Mouse (Mus musculus): ENCODE measurements at regions not wholly inside any gene's neighbourhood (a gene's known extent, or its start where the extent isn't known, plus 50 kb on each side); places are given as distances from the start of the nearest gene placed in this dataset.
"Not testable (repeated sequence)": the region's sequence is repeated elsewhere in the genome, so short reads cannot be mapped to it uniquely, and the experiment has no call there.

DNA sequence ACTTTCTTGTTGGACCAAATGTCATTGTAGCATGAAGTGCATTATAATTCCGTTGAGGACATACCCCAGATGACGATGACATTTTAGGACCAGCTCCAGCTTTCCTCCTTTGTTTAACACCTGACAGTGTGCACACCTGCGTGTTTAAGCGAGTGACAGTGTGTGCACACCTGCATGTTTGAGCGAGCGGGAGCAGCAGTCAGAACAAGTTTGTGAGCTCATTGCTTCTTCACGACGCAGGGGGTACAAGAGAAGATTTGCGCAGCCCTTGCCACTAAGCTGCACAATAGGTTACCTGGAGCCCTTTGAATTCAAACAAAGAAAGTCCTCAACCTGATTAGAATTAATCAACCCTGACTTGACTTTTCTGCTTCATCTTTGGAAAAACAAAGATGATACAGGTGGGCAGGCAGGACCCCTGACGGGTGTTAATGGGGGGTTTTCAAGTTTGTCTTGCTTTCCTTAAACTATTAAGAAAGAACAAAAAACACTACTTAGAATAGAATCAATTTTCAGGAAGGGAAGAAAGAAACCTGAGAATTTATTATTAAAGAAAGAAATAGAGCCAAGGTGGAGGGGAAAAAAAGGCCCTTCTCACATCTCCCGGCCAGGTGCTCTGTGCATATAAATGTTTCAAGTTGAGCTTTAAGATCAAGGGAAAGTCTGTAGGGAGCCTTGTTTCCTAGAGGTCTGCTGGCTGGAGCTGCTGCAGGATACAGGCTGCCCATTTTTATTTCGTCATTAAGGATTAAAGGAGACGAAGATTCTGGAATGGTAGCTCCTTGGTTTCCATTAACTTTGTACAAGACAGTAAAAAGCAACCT, 144.8 kb upstream of the Ttc29 start:
- DNase-seq: no peak

DNA sequence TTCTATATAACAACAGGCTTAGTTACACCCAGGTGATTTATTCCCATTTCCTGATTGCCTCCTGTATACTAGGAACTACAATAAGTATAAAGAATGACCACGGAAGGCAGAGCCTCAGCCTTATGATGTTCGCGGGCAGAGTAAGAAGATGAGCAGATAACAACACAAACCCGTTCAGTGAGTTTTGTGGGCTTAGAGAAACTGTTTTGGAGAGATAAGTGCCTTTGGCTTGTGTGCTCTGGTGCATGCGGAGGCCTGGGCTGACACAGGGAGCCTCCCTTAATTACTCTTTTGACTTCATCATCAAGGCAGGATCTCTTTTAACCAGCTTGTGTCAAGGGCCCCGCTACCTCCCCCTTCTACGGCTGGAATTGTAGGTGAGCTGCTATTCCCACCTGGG, 139.3 kb upstream of the Ttc29 start:
- no peak for DNase-seq

DNA sequence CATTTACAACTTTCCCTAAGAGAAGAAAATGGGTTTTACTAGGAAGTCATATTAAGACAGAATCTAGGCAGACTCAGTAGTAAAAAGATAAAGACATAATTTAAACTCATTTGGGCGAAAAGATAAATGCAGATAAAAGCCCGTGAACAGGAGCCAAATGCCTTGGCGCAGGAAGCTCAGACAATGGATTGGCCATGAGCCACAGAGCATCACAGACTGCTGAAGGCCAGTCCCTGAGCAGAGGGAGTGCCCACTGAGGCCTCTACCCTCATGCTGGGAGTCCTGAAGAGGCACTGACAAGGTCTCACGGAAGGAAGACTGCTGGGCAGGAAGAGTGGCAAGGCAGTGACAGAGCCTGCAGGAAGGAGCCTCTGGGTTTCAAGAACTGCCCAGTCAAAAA, 136.0 kb upstream of the Ttc29 start:
- peak; percentile 18 to 29 for DNase-seq

DNA sequence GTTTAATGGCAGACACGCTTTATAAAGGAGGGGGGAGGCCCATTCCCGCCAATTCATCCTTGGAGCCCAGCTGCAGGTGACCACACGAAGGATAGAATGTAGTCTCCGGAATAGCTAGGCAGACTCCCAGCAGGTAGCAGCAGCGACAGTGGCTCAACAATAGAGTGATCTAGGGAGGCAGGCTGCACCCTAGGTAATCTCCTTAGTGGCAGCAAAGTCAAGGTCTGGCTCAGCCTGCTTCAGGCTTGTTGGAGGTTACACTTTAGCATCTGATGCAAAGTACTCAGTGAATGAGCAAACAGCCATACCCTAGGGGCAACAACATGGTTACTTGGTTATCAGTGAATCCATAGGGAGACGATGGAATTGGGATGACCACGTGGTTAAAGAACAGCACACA, 131.7 kb upstream of the Ttc29 start:
- not testable (repeated sequence) for DNase-seq

DNA sequence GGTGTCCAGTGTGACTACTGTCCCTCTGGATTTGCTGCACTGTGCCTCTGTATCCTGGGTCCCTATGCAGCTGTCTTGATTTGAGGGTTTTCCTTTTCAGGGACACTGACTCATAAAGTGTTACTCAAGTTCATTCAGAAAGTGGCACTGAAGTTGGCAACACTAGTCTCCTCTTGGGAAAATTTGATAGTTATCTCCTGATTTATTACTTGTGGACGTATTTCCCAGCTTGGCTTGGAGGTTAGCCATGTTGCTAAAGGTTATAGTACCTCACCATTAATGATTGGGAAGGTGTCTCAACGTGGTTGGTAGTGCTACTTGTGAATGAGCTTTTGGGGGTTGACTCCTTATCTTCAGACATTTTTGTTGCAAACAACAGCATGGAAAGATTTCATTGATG, 130.1 kb upstream of the Ttc29 start:
- no peak for DNase-seq

DNA sequence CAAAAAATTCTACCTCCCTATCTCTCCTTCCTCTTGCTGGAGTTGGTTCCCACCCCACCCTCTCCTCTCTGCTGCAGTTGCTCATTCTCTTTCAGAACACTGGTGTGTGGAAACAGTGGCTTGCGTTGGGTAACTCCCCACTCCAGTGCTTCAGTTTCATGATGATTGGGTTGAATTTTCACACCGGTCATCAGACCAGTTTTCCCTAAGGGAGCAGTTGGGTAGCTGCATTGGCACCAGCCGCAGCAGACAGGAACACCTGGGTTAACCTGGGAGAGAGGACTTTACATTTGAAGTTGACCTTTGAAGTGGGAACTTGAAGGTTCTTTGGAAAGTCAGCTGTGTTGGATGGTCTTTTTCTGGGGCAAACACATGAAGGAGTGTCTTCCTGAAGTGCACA, 126.7 kb upstream of the Ttc29 start:
- DNase-seq: no peak

DNA sequence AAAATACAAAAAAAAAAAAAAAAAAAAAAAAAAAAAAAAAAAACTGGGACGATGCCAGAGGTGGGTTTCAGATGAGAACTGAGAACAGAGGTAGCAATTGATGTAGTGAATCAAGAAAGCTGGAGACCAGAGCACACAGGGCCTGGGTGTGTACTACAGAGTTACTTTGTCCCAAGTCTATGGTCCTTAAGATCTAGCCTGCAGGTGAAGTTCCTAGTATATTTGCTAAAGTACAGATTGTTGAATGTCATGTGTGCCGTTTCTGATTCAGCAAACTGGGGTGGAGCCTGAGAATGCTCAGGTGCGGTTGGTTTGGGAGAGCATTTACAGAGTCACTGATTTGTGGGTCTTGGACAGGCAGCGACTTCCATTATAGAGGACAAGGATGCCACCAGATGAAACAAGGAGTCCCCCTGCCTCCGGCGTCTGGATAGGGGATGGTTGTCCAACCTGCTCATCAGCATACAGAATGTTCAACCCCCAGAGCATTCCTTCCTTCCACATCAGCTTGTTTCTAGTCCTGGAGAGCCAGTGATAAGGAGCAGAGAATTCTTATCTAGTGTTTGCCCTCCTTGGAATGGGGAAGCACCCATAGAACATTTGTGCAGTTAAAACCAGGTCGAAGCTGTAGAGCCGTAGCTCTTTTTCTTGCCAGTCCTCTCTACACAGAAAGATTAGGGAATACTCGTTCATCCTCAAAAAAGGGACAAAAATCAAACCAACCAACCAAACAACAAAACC, 122.5 kb upstream of the Ttc29 start:
- no peak for DNase-seq

DNA sequence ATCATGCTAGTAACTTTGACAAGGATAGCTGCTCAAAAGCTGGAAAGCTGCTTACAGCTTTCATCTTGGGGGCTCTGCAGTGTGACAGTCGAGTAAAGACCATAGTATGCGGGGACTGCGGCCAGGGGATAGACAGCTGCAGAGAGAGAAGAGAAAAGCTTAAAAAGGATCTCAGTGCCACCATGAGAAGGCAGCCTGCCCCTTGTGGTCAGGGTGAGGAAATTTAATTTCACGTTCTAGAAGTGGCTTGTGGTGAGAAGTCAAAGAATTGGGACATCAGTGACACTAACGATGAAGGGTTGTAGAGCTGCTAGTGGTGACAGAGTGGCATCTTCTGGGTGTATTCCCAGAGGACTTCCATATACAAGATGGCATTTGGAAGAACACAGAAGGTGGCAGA, 116.7 kb upstream of the Ttc29 start:
- DNase-seq: no peak

DNA sequence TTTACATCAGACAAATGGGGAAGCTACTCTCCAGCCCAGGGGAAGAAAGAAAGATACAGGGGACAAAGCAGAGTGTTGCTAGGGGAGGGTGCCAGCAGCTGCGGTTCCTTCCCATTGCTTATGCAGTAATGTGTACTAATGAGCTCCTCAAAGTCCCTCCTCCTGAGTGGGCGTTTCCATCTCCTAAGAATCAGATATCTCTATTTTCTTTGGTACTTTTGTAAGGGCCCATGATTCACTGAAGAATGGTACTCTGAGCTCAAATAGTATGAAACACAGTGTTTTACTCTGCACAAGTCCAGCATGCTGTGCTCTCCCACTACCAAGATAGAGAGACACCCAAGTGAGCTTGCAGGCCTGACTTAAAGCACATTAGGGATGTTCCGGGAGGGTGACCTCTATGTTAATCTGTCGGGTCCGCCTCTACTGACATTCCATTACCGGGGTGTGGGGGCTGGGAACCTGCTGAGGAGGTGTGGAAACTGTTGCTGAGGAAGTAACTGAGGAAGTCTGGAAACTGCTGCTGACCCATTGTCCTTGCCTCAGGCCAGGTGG, 114.8 kb upstream of the Ttc29 start:
- no peak for DNase-seq

DNA sequence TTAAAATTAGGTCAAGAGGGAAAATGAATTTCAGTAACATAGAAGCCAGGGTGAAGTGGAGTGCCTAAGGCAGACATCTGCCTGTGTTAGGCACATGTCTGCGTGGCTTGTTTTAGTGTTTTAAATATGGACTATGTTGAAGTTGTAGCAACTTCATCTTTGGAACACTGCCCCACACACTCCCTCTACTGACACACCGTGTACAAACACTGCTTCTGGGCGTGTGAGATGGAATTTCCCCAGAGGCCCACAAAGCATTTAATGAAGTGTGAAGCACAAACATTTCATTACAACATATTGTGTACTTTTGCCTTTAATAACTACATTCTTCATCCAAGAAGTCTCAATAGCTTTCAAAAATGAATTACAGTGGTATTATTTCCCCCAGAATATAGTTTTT, 114.0 kb upstream of the Ttc29 start:
- DNase-seq: no peak

DNA sequence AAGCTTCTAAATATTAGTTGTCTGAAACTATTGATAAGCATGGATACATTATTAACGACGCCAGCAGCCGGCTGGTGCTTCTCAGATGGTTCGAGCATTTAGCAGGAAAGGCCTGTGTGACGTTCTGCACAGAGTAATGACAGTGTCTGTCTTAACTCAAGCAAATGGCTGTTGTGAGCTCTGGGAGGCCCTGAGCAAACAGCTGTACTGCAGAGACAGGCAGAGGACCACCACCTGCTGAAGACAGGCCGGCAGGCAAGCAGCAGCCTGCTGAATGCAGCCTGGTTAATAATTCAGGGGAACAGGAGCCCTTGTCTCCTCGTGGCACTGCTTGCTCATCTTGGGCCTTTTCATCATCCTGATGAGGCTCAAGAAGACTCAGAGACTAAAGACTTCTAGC, 105.8 kb upstream of the Ttc29 start:
- no peak for DNase-seq

DNA sequence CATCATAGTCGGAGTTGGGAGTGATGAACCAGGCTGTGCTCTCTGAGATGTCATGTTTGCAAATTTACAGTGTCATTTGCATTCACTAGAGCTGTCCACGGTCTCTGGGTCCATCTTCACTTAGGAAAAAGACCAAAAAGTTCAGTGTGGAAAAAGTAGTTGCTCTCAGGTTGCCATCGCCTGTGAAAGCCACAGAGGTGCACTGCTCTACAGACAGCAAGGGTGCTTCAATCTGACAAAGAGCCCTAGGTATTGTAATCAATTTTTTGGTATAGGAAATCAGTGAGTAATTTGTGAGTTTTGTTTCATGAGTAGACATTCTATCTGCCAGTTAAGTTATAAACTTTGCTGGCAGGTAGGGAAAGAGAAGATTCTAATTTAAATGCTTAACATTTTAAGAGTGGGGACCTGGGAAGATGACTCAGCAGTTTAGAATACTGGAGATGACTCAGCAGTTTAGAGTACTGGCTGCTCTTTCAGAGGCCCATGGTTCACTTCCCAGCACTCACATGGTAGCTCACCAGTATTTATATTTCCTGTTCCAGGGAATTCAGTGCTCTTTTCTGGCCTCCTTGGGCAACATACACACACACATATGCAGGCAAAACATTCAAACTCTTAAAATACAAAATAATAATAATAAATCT, 103.0 kb upstream of the Ttc29 start:
- no peak for DNase-seq

DNA sequence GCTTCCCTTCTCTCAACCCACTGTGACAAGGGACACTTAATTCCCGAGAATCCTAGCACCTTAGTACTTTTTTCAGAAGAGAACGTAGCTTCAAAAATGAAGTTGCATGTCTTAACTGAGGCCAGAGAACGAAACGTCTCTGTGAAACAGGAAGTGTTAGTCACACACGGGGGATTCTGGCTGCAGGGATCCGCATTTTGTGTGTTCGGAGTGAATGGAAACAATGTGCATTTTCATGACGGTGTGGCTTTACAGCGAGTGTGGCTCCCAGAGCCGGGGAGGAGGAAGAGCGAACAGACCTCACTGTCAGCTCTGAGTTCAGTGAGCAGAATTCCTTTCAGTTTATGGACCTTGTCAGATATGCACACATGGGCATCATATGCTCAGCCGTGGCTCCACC, 100.0 kb upstream of the Ttc29 start:
- no peak for DNase-seq

DNA sequence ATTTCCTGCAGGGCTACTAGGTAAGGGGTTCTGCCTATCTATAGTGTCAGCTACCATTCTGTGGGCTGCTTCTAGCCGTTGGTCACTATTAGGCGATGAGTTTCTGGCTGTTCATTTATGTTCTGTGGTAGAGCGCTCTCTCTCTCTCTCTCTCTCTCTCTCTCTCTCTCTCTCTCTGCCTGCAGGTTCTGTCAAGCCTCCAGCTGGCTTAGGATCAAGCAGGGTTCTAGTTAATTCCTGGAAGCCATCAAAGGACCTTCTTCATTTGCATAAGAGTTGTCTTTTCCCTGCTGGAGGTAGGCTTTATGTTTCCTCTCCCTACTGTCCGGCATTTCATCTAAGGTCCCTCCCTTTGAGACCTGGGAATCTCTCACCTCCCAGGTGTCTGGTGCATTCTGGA, 98.6 kb upstream of the Ttc29 start:
- no peak for DNase-seq

DNA sequence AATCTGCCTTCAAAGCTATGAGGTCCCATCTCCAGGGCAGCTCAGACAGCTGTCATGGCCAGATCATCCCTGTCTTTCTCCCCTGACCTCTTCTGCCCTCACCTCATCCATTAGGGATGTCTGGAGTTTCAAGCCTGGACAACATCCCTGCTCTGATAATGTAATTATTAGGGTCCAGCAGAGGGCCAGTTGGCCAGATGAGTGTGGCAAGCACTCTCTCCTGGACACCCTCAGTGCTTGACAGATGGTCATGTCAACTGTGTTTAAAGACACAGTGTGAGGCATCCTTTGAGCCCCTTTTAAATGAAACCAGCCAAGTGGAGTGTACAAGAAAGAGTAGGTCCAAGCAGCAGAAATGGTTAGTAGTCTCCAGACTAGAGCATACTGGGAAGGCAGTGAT, 95.9 kb upstream of the Ttc29 start:
- DNase-seq: no peak

DNA sequence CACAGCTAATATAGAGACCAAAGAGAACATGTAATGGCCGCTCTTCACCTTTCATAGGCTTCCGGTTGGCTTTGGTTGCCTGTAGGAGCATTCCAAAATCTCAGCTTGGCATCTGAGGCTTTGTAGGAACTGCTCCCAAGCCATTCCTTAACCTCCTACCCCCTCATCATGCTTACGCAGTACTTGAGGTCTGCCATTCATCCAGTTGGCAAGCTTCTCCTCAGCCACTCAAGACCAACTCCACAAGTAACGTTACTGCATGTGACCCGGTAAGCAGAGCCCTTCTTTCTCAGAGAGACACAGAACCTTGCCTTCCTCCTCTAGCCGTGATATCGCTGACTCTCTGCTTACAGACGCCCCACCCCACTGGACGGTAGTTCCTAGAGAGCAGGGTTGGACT, 94.6 kb upstream of the Ttc29 start:
- DNase-seq: no peak

DNA sequence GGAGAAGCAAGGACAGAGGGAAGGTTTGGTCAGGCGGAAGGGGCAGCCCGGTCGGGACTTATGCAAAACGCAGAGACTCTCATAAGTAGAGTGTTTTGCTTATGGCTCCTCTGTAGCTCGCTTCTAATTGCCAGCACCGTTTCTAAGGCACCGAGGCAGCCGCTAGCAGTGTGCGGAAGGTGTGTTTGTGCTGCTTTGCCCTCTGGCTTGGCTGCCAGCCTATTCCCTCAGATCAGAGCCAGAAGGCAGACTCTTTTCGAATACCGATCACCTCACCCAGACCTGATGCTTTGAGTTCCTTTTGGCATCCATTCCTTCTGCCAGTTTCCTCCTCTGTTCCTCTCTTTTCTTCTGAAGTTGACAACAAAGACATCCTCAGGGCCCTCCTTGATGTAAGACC, 93.4 kb upstream of the Ttc29 start:
- DNase-seq: no peak

DNA sequence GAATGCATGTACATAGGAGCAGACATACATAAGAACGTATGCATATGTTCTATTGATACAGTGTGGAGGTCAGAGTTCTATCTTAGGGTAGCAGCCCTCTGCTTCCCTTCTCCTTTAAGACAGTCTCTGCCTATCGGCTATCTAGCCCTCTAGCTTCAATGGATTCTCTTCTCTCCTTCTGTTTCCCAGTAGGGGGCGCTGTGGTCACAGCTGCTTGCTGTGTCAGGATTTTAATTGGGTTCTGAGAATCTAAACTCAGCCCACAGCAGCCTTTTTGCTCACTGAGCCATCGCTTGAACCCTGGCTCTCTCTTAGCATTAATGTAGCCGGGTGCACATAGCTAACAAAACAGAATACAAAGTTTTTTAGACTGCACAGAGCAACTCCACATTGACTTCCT, 88.8 kb upstream of the Ttc29 start:
- DNase-seq: peak; percentile 4 to 26

DNA sequence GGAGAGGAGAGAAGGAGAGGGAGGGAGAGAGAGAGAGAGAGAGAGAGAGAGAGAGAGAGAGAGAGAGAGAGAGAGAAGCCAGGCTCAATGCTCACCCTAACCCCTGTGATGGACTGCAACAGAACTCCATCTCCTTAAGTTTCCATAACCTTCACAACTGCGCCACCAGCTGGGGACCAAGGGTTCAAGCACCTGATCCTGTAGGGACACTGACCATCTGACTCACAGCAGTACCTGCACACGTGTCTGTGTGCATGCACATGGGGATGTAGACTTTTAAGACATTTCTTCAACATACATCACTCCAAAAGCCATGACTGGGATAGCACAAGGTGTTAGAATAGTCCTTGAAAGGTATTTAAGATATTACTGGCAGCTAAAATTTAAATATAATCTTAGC, 85.2 kb upstream of the Ttc29 start:
- DNase-seq: peak; percentile 5 to 34

DNA sequence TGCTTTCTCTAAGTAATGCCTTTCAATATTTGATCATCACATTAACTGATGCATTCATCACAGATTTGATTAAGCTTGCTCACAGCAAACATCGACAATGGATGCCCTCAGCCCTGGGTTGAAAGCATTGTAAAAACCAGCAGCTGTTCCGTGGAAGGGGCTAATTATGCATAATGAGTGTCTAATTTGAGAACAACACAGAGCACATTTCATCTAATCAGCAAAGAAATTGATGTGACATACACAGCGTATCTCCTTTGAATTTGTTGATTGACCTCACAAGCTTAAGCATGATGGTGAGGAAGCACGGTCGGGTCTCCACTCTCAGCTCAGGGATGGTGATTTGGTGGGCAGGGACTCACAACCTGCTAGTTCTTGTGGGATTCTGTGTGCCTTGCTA, 84.0 kb upstream of the Ttc29 start:
- no peak for DNase-seq

DNA sequence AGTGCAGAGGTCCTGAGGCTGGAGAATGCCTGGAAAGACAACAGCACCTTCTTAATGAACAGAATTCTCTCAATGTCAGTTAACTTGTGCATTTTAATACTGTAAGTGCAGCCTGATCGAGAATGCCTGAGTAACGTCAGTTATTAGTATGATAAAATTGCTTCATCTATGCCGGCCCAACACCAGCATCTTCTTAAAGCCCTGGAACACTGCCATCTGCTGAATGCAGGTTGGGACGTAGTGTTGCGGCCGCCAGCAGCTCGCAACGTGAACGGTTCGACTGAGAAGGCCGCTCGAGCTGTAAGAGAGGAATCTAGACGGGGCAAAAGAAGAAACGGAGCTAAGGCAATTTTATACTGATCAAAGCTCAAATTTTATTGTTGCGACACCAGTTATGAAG, 73.6 kb upstream of the Ttc29 start:
- not testable (repeated sequence) for DNase-seq

DNA sequence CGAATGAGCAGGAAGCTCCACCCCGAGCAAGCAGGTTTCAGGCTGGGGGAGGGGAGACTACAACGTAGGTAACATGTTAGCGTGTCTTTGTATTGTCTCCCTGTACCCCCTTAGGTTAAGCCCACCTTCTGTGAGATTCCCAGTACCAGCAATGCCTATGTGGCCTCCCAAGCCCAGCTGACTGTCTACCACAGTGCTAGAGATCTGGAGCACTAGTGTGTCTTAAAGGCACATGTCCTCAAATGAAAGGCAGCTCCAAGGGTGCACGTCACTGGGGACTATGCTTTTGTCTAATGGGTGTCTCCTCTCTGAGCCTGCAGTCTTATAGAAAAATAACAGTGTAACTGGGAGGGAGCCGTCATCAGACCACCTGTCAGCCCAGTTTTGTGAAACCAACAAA, 65.9 kb upstream of the Ttc29 start:
- no peak for DNase-seq

DNA sequence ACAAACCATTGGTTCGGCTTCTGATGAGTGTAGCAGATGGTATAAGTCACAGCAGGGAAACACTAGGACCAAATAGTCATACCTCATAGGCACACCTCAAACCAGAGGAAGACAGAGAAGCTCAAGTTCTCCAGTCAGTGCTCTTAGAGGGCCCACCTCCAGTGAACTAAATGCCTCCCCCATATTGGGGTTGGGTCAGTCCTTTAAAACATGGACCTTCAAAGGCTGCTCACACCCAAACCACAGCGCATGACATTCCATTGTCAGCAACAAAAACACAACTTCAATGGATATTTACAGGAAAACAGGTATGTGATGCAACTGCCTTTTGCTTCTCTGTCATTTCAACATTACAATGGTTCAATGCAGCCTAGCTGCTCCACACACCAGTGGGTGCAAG, 65.1 kb upstream of the Ttc29 start:
- no peak for DNase-seq
